In genomic region chr7:141220377-141220776, GRCm38 (mm10) we compare ENCODE assay signal across 9 mouse cellular contexts. TPM values are rescaled to one million over a fixed set of nuclear protein-coding genes. Genes with fewer than 3 reads are reported as not detected.
DNase-seq lines count a peak whose midpoint lies in the region; ATAC-seq and TF ChIP-seq lines count a peak whose summit lies in the region.
"Had no signal": no experiment of that assay in that cellular context is flagged by ENCODE, and none has a peak within 500 bp of the region (broad histone marks: within the 10 kb centered on the region; RNA-seq: fewer than 3 reads in every experiment).

No protein-coding gene starts in this region.

- no peaks in the 10 kb centered on the region for H3K27me3 ChIP-seq in forebrain, embryonic 11.5 days (ENCODE audit: control insufficient read depth, insufficient read depth, low read length)
- no peaks in the 10 kb centered on the region for H3K27me3 ChIP-seq in forebrain, postnatal 0 days (ENCODE audit: insufficient read depth, low read length)
- no peaks in the 10 kb centered on the region for H3K27me3 ChIP-seq in kidney, embryonic 15.5 days
- no peaks in the 10 kb centered on the region for H3K27me3 ChIP-seq in embryonic facial prominence, embryonic 14.5 days (replicated peaks; ENCODE audit: control insufficient read depth, insufficient read depth, low read length)
- no peaks in the 10 kb centered on the region for H3K27me3 ChIP-seq in liver, embryonic 16.5 days (ENCODE audit: control insufficient read depth, insufficient read depth, low read depth, low read length)

- TF ChIP-seq CTCF in forebrain, postnatal 0 days (IDR thresholded peaks at IDR 0.05; ENCODE audit: low read depth): no peak

- no peak for ATAC-seq in forebrain, embryonic 11.5 days (replicated peaks; ENCODE audit: low FRiP score)
- ATAC-seq in forebrain, postnatal 0 days: no peak
- no peak for ATAC-seq in kidney, embryonic 15.5 days (replicated peaks; ENCODE audit: low FRiP score)
- ATAC-seq in embryonic facial prominence, embryonic 14.5 days (ENCODE audit: low read depth): no peak
- no peak for ATAC-seq in liver, embryonic 16.5 days (ENCODE audit: low read depth)

- WGBS in forebrain, embryonic 11.5 days: 72% methylated on average over 1 of the region's 1 CpGs
- 68% methylated on average over 1 of the region's 1 CpGs for WGBS in forebrain, postnatal 0 days
- 88% methylated on average over 1 of the region's 1 CpGs for WGBS in kidney, embryonic 15.5 days
- 83% methylated on average over 1 of the region's 1 CpGs for WGBS in embryonic facial prominence, embryonic 14.5 days
- 61% methylated on average over 1 of the region's 1 CpGs for WGBS in liver, embryonic 16.5 days (ENCODE audit: insufficient replicate concordance)

- peak overlapping the region; percentile 89; the same call in 1 of the 2 replicates for H3K4me2 ChIP-seq in forebrain, embryonic 11.5 days (ENCODE audit: low read depth, low read length, severe bottlenecking)
- H3K4me2 ChIP-seq in forebrain, postnatal 0 days (ENCODE audit: low read depth): no peak overlapping the region
- H3K4me2 ChIP-seq in kidney, embryonic 15.5 days: peak overlapping the region; percentile 93
- peak overlapping the region; percentile 89 for H3K4me2 ChIP-seq in embryonic facial prominence, embryonic 14.5 days (ENCODE audit: low read depth, low read length)
- peak overlapping the region; percentile 97 for H3K4me2 ChIP-seq in liver, embryonic 16.5 days (ENCODE audit: low read depth, low read length)

- no peaks in the 10 kb centered on the region for H3K36me3 ChIP-seq in forebrain, embryonic 11.5 days (ENCODE audit: control insufficient read depth, insufficient read depth, low read length)
- H3K36me3 ChIP-seq in forebrain, postnatal 0 days (ENCODE audit: insufficient read depth): no peaks in the 10 kb centered on the region; the same call in 1 of the 2 replicates
- peaks cover 22% of the 10 kb centered on the region for H3K36me3 ChIP-seq in kidney, embryonic 15.5 days
- H3K36me3 ChIP-seq in embryonic facial prominence, embryonic 14.5 days (ENCODE audit: control insufficient read depth, insufficient read depth, low read length): peaks cover 10% of the 10 kb centered on the region; the same call in 1 of the 2 replicates
- H3K36me3 ChIP-seq in liver, embryonic 16.5 days (ENCODE audit: control insufficient read depth, insufficient read depth): peaks cover 2% of the 10 kb centered on the region; the same call in 1 of the 2 replicates

- peaks cover 21% of the 10 kb centered on the region for H3K4me1 ChIP-seq in forebrain, embryonic 11.5 days (replicated peaks; ENCODE audit: control insufficient read depth, insufficient read depth, low read length)
- peaks cover 5% of the 10 kb centered on the region; the same call in 1 of the 2 replicates for H3K4me1 ChIP-seq in forebrain, postnatal 0 days (ENCODE audit: insufficient read depth)
- H3K4me1 ChIP-seq in kidney, embryonic 15.5 days: peaks cover 64% of the 10 kb centered on the region
- H3K4me1 ChIP-seq in embryonic facial prominence, embryonic 14.5 days (ENCODE audit: control insufficient read depth, insufficient read depth, low read length): peaks cover 23% of the 10 kb centered on the region
- peaks cover 64% of the 10 kb centered on the region for H3K4me1 ChIP-seq in liver, embryonic 16.5 days (ENCODE audit: control insufficient read depth, low read depth, low read length)

- DNase-seq in forebrain, embryonic 11.5 days (ENCODE audit: low spot score): no peak
- no peak for DNase-seq in forebrain, postnatal 0 days
- DNase-seq in kidney, adult 9 months: no peak
- no peak for DNase-seq in embryonic facial prominence, embryonic 14.5 days (ENCODE audit: low spot score)
- no peak for DNase-seq in cerebellum, postnatal 14 days
- DNase-seq in thymus, postnatal 14 days: no peak
- DNase-seq: kidney, adult 11 months had no signal

- H3K4me3 ChIP-seq in forebrain, embryonic 11.5 days (ENCODE audit: low read depth, low read length): no peak overlapping the region
- H3K4me3 ChIP-seq in forebrain, postnatal 0 days (ENCODE audit: low read depth, low read length): no peak overlapping the region
- H3K4me3 ChIP-seq in kidney, embryonic 15.5 days (replicated peaks): peak overlapping the region; percentile 58
- H3K4me3 ChIP-seq in embryonic facial prominence, embryonic 14.5 days (ENCODE audit: low read depth, low read length): peak overlapping the region; percentile 63; the same call in 1 of the 2 replicates
- peak overlapping the region; percentile 74; the same call in 1 of the 2 replicates for H3K4me3 ChIP-seq in liver, embryonic 16.5 days (ENCODE audit: low read depth, low read length)

- no peak overlapping the region for H3K9ac ChIP-seq in forebrain, embryonic 11.5 days (ENCODE audit: low read length)
- no peak overlapping the region for H3K9ac ChIP-seq in forebrain, postnatal 0 days
- H3K9ac ChIP-seq in kidney, embryonic 15.5 days: peak overlapping the region; percentile 64; the same call in 1 of the 2 replicates
- peak overlapping the region; percentile 78; the same call in 1 of the 2 replicates for H3K9ac ChIP-seq in embryonic facial prominence, embryonic 14.5 days (ENCODE audit: low read depth, low read length)
- H3K9ac ChIP-seq in liver, embryonic 16.5 days (ENCODE audit: low read depth, low read length): peak overlapping the region; percentile 84

- H3K27ac ChIP-seq in forebrain, embryonic 11.5 days (ENCODE audit: low read depth, low read length): no peak overlapping the region
- H3K27ac ChIP-seq in forebrain, postnatal 0 days (ENCODE audit: low read depth, low read length): no peak overlapping the region
- peak overlapping the region; percentile 94; the same call in 1 of the 2 replicates for H3K27ac ChIP-seq in kidney, embryonic 15.5 days
- H3K27ac ChIP-seq in embryonic facial prominence, embryonic 14.5 days (replicated peaks; ENCODE audit: low read depth, low read length): no peak overlapping the region
- peak overlapping the region; percentile 81 for H3K27ac ChIP-seq in liver, embryonic 16.5 days (ENCODE audit: low read length)

- H3K9me3 ChIP-seq in forebrain, embryonic 11.5 days (ENCODE audit: control insufficient read depth, low read length): no peaks in the 10 kb centered on the region
- no peaks in the 10 kb centered on the region for H3K9me3 ChIP-seq in forebrain, postnatal 0 days (ENCODE audit: low read length)
- H3K9me3 ChIP-seq in kidney, embryonic 15.5 days (replicated peaks): no peaks in the 10 kb centered on the region
- H3K9me3 ChIP-seq in embryonic facial prominence, embryonic 14.5 days (ENCODE audit: control insufficient read depth, low read length): no peaks in the 10 kb centered on the region
- H3K9me3 ChIP-seq in liver, embryonic 16.5 days (replicated peaks; ENCODE audit: control insufficient read depth, low read length): no peaks in the 10 kb centered on the region

RNA-seq across cellular contexts. Expression of gene Rassf7, which starts 4.7 kb away (rescaled TPM):
- polyA plus RNA-seq in forebrain, embryonic 11.5 days (2014; fragmentation: Nextera tagmentation; extraction: Ambion mirVana): 47.4 and 49.3 TPM in 2 replicates
- total RNA-seq in forebrain, postnatal 0 days (2014; rRNA removed): 13.3 and 15.8 TPM in 2 replicates
- polyA plus RNA-seq in forebrain, postnatal 0 days (2015; fragmentation: Nextera tagmentation; extraction: Ambion mirVana): 15.6 and 19.1 TPM in 2 replicates
- 57.5 and 66.9 TPM in 2 replicates for polyA plus RNA-seq in kidney, embryonic 15.5 days (2015; fragmentation: Nextera tagmentation; extraction: Ambion mirVana)
- polyA plus RNA-seq in embryonic facial prominence, embryonic 14.5 days (2014; fragmentation: Nextera tagmentation; extraction: Ambion mirVana): 26.7 and 30.2 TPM in 2 replicates
- 23.9 and 26.4 TPM in 2 replicates for polyA plus RNA-seq in liver, embryonic 16.5 days (2015; fragmentation: Nextera tagmentation; extraction: Ambion mirVana)

RNA-seq across cellular contexts. Expression of gene Lmntd2, which starts 6.5 kb away (rescaled TPM):
- polyA plus RNA-seq in forebrain, embryonic 11.5 days (2014; fragmentation: Nextera tagmentation; extraction: Ambion mirVana): 3.3 TPM in 2 replicates
- 0.62 TPM in 1 of 2 replicates, not detected in the other for total RNA-seq in forebrain, postnatal 0 days (2014; rRNA removed)
- polyA plus RNA-seq in forebrain, postnatal 0 days (2015; fragmentation: Nextera tagmentation; extraction: Ambion mirVana): 0.15 and 0.33 TPM in 2 replicates
- 3.4 and 3.5 TPM in 2 replicates for polyA plus RNA-seq in kidney, embryonic 15.5 days (2015; fragmentation: Nextera tagmentation; extraction: Ambion mirVana)
- 1.3 and 1.5 TPM in 2 replicates for polyA plus RNA-seq in embryonic facial prominence, embryonic 14.5 days (2014; fragmentation: Nextera tagmentation; extraction: Ambion mirVana)
- 0.80 and 0.84 TPM in 2 replicates for polyA plus RNA-seq in liver, embryonic 16.5 days (2015; fragmentation: Nextera tagmentation; extraction: Ambion mirVana)

RNA-seq across cellular contexts. Expression of gene Phrf1, which starts 8.2 kb away (rescaled TPM):
- polyA plus RNA-seq in forebrain, embryonic 11.5 days (2014; fragmentation: Nextera tagmentation; extraction: Ambion mirVana): 99.6 and 102 TPM in 2 replicates
- total RNA-seq in forebrain, postnatal 0 days (2014; rRNA removed): 50.2 and 53.8 TPM in 2 replicates
- 26.1 and 35.8 TPM in 2 replicates for polyA plus RNA-seq in forebrain, postnatal 0 days (2015; fragmentation: Nextera tagmentation; extraction: Ambion mirVana)
- polyA plus RNA-seq in kidney, embryonic 15.5 days (2015; fragmentation: Nextera tagmentation; extraction: Ambion mirVana): 73.1 and 78.3 TPM in 2 replicates
- polyA plus RNA-seq in embryonic facial prominence, embryonic 14.5 days (2014; fragmentation: Nextera tagmentation; extraction: Ambion mirVana): 59.8 and 62.7 TPM in 2 replicates
- 23.8 and 28.5 TPM in 2 replicates for polyA plus RNA-seq in liver, embryonic 16.5 days (2015; fragmentation: Nextera tagmentation; extraction: Ambion mirVana)

RNA-seq across cellular contexts. Expression of gene Lrrc56, which starts 26.4 kb away (rescaled TPM):
- polyA plus RNA-seq in forebrain, embryonic 11.5 days (2014; fragmentation: Nextera tagmentation; extraction: Ambion mirVana): 14.0 and 16.1 TPM in 2 replicates
- total RNA-seq in forebrain, postnatal 0 days (2014; rRNA removed): 11.1 and 11.7 TPM in 2 replicates
- polyA plus RNA-seq in forebrain, postnatal 0 days (2015; fragmentation: Nextera tagmentation; extraction: Ambion mirVana): 10.2 and 10.7 TPM in 2 replicates
- 10.3 and 13.9 TPM in 2 replicates for polyA plus RNA-seq in kidney, embryonic 15.5 days (2015; fragmentation: Nextera tagmentation; extraction: Ambion mirVana)
- 6.0 and 7.2 TPM in 2 replicates for polyA plus RNA-seq in embryonic facial prominence, embryonic 14.5 days (2014; fragmentation: Nextera tagmentation; extraction: Ambion mirVana)
- polyA plus RNA-seq in liver, embryonic 16.5 days (2015; fragmentation: Nextera tagmentation; extraction: Ambion mirVana): 8.3 and 9.5 TPM in 2 replicates

RNA-seq across cellular contexts. Expression of gene Hras, which starts 26.6 kb away (rescaled TPM):
- polyA plus RNA-seq in forebrain, embryonic 11.5 days (2014; fragmentation: Nextera tagmentation; extraction: Ambion mirVana): 87.5 and 116 TPM in 2 replicates
- 103 and 149 TPM in 2 replicates for total RNA-seq in forebrain, postnatal 0 days (2014; rRNA removed)
- 198 and 199 TPM in 2 replicates for polyA plus RNA-seq in forebrain, postnatal 0 days (2015; fragmentation: Nextera tagmentation; extraction: Ambion mirVana)
- polyA plus RNA-seq in kidney, embryonic 15.5 days (2015; fragmentation: Nextera tagmentation; extraction: Ambion mirVana): 92.1 and 98.0 TPM in 2 replicates
- 122 and 142 TPM in 2 replicates for polyA plus RNA-seq in embryonic facial prominence, embryonic 14.5 days (2014; fragmentation: Nextera tagmentation; extraction: Ambion mirVana)
- polyA plus RNA-seq in liver, embryonic 16.5 days (2015; fragmentation: Nextera tagmentation; extraction: Ambion mirVana): 35.3 and 40.1 TPM in 2 replicates

Comparison
In these comparisons a context has a peak if more than half of its experiments do, and no peak if none do; other contexts are left out.
1. H3K27ac ChIP-seq: peak in kidney, embryonic 15.5 days (single experiment) and liver, embryonic 16.5 days (single experiment); none in forebrain, embryonic 11.5 days (single experiment), forebrain, postnatal 0 days (single experiment) and embryonic facial prominence, embryonic 14.5 days (single experiment).
2. H3K4me3 ChIP-seq: peak in kidney, embryonic 15.5 days (single experiment), embryonic facial prominence, embryonic 14.5 days (single experiment) and liver, embryonic 16.5 days (single experiment); none in forebrain, embryonic 11.5 days (single experiment) and forebrain, postnatal 0 days (single experiment).
3. H3K9ac ChIP-seq: peak in kidney, embryonic 15.5 days (single experiment), embryonic facial prominence, embryonic 14.5 days (single experiment) and liver, embryonic 16.5 days (single experiment); none in forebrain, embryonic 11.5 days (single experiment) and forebrain, postnatal 0 days (single experiment).